Mouse (Mus musculus): ENCODE data around the gene Casz1. TPM values are rescaled to one million over a fixed set of nuclear protein-coding genes. Genes with fewer than 3 reads are reported as not detected.

Gene Casz1
- polyA plus RNA-seq, 1 experiment from 2014 or later, result 3.1 TPM

- 97% methylated on average over 6 of the region's 6 CpGs for WGBS
Observed at GRCm38 (mm10) chr4:149000746-149001145, 196.5 kb downstream of the Casz1 start.

GRCm38 (mm10) chr4:149001515-149001914, 197.3 kb downstream of the Casz1 start:
- WGBS, result 92% methylated on average over 5 of the region's 5 CpGs
- Histone ChIP-seq H3K27ac (no peak overlapping the region), H3K9me3 (no peaks in the 10 kb centered on the region), H3K4me2 (no peak overlapping the region), H3K4me3 (replicated peaks) (no peak overlapping the region), H3K27me3 (no peaks in the 10 kb centered on the region), H3K4me1 (no peaks in the 10 kb centered on the region), H3K36me3 (replicated peaks) (no peaks in the 10 kb centered on the region), H3K9ac (no peak overlapping the region)
- ATAC-seq (ENCODE audit: low FRiP score), result no peak

More at GRCm38 (mm10) chr4:149000746-149001145, 196.5 kb downstream of the Casz1 start:
- ATAC-seq (ENCODE audit: low FRiP score), result no peak
- Histone ChIP-seq H3K9me3 (no peaks in the 10 kb centered on the region), H3K27me3 (no peaks in the 10 kb centered on the region), H3K4me2 (no peak overlapping the region), H3K27ac (no peak overlapping the region), H3K4me3 (replicated peaks) (no peak overlapping the region), H3K9ac (no peak overlapping the region), H3K4me1 (no peaks in the 10 kb centered on the region), H3K36me3 (replicated peaks) (no peaks in the 10 kb centered on the region)

- WGBS, result 95% methylated on average over 11 of the region's 11 CpGs
- no peaks in the 10 kb centered on the region for H3K4me1 ChIP-seq
- H3K4me2 ChIP-seq, result no peak overlapping the region
- no peak overlapping the region for H3K4me3 ChIP-seq (replicated peaks)
- no peak overlapping the region for H3K9ac ChIP-seq
- H3K9me3 ChIP-seq, result no peaks in the 10 kb centered on the region
- no peak for ATAC-seq (ENCODE audit: low FRiP score)
- H3K36me3 ChIP-seq (replicated peaks), result no peaks in the 10 kb centered on the region
- H3K27me3 ChIP-seq, result no peaks in the 10 kb centered on the region
- H3K27ac ChIP-seq, result no peak overlapping the region
Observed at GRCm38 (mm10) chr4:149002441-149003093, 198.3 kb downstream of the Casz1 start.

Other genes with a start within 250 kb of the Casz1 start
- gene Exosc10, start 246.0 kb upstream of the Casz1 start, polyA plus RNA-seq (2016; fragmentation: Nextera tagmentation; extraction: Ambion mirVana), result 102 and 105 TPM in 2 replicates
- gene Srm, start 212.9 kb upstream of the Casz1 start, polyA plus RNA-seq (2016; fragmentation: Nextera tagmentation; extraction: Ambion mirVana), result 163 and 166 TPM in 2 replicates
- 0.27 and 0.50 TPM in 2 replicates for gene Masp2, start 201.9 kb upstream of the Casz1 start, polyA plus RNA-seq (2016; fragmentation: Nextera tagmentation; extraction: Ambion mirVana)
- 447 and 449 TPM in 2 replicates for gene Tardbp, start 177.4 kb upstream of the Casz1 start, polyA plus RNA-seq (2016; fragmentation: Nextera tagmentation; extraction: Ambion mirVana)
- gene Gm572, start 161.1 kb upstream of the Casz1 start, polyA plus RNA-seq (2016; fragmentation: Nextera tagmentation; extraction: Ambion mirVana), result not detected in 2 replicates